Mouse (Mus musculus): ENCODE measurements around the gene Gm12185.

DNA sequence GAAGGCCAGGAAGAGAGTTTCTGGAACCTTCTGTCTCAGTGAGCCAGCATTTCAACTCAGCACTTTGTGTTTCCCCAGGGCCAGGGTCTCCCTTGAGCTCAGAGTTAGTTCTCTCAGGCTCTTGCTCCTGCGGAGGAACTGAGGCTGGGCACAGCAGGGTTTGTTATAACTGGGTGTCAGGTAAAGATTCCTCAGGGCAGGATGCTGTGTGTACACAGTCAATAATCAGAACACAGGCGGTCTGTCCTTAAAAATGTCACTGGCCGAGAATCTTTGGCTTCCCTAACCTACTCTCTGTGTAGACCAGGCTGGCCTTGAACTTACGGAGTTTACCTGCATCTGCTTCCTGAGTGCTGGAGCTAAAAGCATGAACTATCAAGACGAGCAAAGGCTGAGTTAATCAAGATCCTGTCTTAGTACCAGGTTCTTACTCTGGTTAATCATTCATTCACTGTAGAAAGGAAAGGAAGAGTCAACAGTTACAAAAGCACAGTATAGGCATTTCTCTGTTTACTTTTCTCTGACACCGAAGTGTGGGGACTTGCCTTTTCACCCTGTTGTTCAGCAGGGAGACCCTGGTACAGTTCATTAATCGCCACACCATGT lies 119.2 kb downstream of the Gm12185 start:
- TF ChIP-seq TCF12 (IDR thresholded peaks at IDR 0.05; ENCODE audit: insufficient read depth, poor library complexity, severe bottlenecking) (no peak), E2F4 (IDR thresholded peaks at IDR 0.05; ENCODE audit: insufficient read depth) (no peak), MAX (IDR thresholded peaks at IDR 0.05; ENCODE audit: low read depth) (no peak)
